Mouse (Mus musculus) cerebellum, adult (tissue): Measurements from ENCODE around the gene R3hcc1l.
A peak's percentile ranks its signal among the peaks of the same experiment; 100 is the strongest.

ENCODE experiments used
- ATAC-seq: cut with Nextera tagmentation; 2 replicates; pipeline ENCODE4 v1.9.2; 2017; ENCODE audit warnings: mild to moderate bottlenecking, moderate library complexity, mixed read lengths; ENCODE audit not compliant: insufficient number of reproducible peaks, low FRiP score, low TSS enrichment

The R3hcc1l gene

GRCm38 (mm10) chr19:42539414-42540189 lies 21.0 kb downstream of the R3hcc1l start:
- no peak for ATAC-seq

GRCm38 (mm10) chr19:42540649-42541048 lies 22.1 kb downstream of the R3hcc1l start:
- ATAC-seq: no peak

- ATAC-seq: no peak
Measured at GRCm38 (mm10) chr19:42558701-42559100, 40.1 kb downstream of the R3hcc1l start.

GRCm38 (mm10) chr19:42561991-42562390 lies 43.4 kb downstream of the R3hcc1l start:
- ATAC-seq: peak; percentile 52; the same call in 1 of the 2 replicates

- no peak for ATAC-seq
Measured at GRCm38 (mm10) chr19:42562981-42563380, 44.4 kb downstream of the R3hcc1l start.

GRCm38 (mm10) chr19:42563726-42564270 lies 45.2 kb downstream of the R3hcc1l start:
- ATAC-seq: no peak

- ATAC-seq: no peak
Measured at GRCm38 (mm10) chr19:42566283-42567019, 47.9 kb downstream of the R3hcc1l start.

- no peak for ATAC-seq
Measured at GRCm38 (mm10) chr19:42567020-42567419, 48.5 kb downstream of the R3hcc1l start.

- no peak for ATAC-seq
Measured at GRCm38 (mm10) chr19:42569076-42569475, 50.5 kb downstream of the R3hcc1l start.

- ATAC-seq: no peak
Measured at GRCm38 (mm10) chr19:42571291-42571690, 52.7 kb downstream of the R3hcc1l start.

- ATAC-seq: no peak
Measured at GRCm38 (mm10) chr19:42575317-42575716, 56.8 kb downstream of the R3hcc1l start.

GRCm38 (mm10) chr19:42576856-42577255 lies 58.3 kb downstream of the R3hcc1l start:
- ATAC-seq: no peak

- no peak for ATAC-seq
Measured at GRCm38 (mm10) chr19:42578631-42579030, 60.1 kb downstream of the R3hcc1l start.

- no peak for ATAC-seq
Measured at GRCm38 (mm10) chr19:42580701-42581100, 62.1 kb downstream of the R3hcc1l start.

- no peak for ATAC-seq
Measured at GRCm38 (mm10) chr19:42582811-42583370, 64.3 kb downstream of the R3hcc1l start.

- no peak for ATAC-seq
Measured at GRCm38 (mm10) chr19:42583677-42584076, 65.1 kb downstream of the R3hcc1l start.

GRCm38 (mm10) chr19:42584188-42584587 lies 65.6 kb downstream of the R3hcc1l start:
- ATAC-seq: no peak

GRCm38 (mm10) chr19:42587704-42588103 lies 69.1 kb downstream of the R3hcc1l start:
- no peak for ATAC-seq

GRCm38 (mm10) chr19:42589246-42589645 lies 70.7 kb downstream of the R3hcc1l start:
- no peak for ATAC-seq

GRCm38 (mm10) chr19:42591534-42591933 lies 73.0 kb downstream of the R3hcc1l start:
- no peak for ATAC-seq

GRCm38 (mm10) chr19:42593456-42593855 lies 74.9 kb downstream of the R3hcc1l start:
- ATAC-seq: no peak
